Mouse (Mus musculus): ENCODE data around the gene Cfap73.

Gene Cfap73

DNA sequence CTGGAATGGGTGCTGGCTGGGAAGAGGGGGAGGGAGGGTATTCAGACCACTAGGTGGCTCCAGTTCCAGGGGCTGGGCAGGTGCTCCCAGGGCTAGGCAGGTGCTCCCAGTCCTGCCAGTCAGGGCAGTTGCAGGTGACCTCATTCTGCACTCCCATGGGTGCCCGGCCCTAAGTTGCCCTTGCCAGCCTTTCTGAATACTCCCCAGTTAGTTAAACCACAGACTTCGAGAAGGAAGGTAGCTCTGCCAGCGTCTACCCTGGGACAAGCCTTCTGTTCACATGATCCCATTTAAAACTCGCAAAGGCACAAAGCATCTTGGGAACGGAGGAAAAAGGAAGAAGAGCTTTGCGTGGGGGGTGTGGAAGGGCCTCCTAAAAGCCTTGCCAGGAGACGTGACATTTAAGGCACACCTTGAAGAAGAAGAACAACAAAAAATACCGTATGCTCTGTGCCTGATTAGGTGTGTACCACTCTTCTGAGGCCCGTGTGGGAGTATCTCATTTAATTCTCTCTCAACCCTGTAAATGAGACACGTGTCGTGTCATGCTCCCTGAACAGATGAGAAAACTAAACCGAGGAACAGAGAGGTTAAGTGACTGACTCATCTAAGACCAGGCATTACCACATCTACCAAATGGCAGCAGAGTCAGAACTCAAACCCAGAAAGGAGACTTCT is 13.9 kb upstream of the Cfap73 start:
- peak; percentile 29 to 48 for DNase-seq (ENCODE audit: low spot score in 2 of 2)

DNA sequence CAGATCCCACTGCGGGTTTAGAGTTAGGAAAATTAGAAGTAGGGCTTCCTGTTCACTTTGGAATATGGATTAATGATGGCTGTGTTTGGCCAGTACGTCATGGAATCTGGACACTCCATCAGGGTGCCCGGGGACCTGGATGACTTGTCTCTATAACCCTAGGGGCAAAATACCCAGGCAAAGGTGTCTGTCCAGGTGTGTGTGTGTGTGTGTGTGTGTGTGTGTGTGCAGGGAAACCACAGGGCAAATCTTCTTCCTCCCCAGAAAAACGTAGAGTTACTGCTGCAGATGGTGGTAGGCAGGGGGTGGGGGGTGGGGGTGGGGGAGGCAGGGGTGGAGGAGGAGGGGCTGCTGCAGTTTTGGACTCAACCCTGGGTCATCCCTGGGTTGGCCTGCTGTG is 13.3 kb upstream of the Cfap73 start:
- no peak for DNase-seq (ENCODE audit: low spot score in 2 of 2)

DNA sequence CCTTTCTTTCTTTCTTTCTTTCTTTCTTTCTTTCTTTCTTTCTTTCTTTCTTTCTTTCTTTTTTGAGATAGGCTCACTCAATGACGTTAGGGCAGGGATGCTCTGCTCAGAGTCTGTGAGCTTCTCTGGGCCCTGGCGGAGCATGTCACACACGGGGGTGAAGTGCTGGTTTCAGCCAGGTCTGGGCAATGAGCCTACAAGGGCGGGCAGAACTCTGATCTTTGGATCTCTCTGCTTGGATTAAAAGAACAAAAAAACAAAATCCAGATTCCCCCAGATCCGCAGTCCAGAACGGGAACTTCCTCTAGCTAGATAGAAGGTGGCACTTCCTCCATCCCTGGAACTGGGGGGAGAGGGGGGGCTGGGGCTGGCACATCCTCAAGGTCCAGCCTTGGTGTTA is 11.8 kb upstream of the Cfap73 start:
- DNase-seq (ENCODE audit: low spot score in 2 of 2), result no peak

DNA sequence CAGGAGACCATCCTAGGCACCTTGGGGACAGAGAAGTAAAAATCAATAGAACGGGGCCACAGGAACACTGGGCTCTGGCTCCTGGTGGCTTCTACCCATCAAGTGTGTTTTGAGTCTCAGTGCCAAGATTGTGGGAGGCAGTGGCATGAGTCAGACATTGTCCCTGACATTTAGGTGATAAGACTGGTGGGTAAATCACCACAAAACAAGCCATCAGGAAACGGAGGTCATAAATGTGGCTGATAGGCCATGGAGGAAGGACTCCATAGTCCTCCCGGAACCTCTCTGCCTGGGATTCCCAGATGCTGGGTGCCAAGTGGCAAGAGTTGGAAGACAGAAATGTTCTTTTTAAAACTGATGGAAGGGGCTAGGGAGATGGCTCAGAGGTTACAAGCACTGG is 10.2 kb upstream of the Cfap73 start:
- no peak for DNase-seq (ENCODE audit: low spot score in 2 of 2)

DNA sequence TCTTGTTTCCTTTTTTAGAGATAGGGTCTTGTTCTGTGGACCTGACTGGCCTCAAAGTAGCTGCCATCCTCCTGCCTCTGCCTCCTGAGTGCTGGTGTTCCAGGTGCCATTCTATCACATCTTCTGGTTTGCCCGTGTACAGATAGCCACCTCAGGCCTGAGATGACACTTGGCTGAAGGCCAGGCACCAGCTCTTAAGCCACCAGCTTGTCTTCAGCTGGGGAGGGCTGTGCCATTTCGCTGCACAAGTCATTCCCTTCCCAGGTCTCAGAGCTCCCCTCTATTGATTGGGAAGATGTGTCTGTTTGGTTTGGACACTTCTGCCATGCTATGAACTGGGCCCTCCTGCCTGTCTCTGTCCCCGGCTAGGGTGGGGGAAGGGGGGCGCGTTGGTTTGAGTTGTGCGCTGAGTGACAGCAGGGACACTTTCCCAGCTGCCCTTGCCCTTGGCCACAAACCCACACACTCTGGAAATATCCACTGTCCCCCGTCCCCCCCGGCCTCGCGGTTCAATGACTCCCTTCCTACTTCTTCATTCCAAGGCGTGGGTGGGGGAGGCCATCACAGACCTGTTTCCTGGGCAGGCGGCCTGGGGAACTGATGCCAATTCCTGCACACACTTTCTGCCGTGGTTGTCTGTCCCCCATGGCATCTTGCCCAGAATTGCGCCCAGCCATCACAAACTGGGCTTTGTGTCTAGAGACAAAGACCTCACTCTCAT is 9.5 kb upstream of the Cfap73 start:
- DNase-seq (ENCODE audit: low spot score in 2 of 2), result no peak

DNA sequence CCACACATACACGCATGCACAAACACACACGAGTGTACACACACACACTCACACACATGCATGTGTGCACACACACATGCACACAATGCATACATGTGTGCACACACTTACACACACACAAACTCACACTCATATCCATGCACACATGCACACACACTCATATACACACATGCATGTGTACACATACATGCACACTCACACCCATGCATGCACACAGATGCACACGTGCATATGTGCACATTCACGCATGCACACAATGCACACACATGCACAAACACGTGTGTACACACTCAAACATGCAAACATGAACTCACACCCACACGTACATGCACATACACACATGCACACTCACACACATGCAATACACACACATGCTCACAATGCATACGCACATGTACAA is 6.1 kb upstream of the Cfap73 start:
- DNase-seq (ENCODE audit: low spot score in 2 of 2), result no peak

DNA sequence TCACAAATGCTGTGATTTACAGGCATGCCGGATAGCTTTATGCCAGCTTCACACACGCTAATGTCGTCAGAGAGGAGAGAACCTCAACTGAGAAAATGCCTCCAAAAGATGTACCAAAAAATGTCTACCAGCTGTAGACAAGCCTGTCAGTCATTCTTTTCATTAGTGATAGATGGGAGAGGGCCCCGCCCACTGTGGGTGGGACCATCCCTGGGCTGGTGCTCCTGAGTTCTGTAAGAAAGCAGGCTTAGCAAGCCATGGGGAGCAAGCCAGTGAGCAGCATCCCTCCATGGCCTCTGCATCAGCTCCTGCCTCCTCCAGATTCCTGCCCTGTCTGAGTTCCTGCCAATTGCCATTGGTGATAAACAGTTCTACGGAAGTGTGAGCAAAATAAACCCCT is 1.6 kb upstream of the Cfap73 start:
- no peak for DNase-seq (ENCODE audit: low spot score in 2 of 2)

DNA sequence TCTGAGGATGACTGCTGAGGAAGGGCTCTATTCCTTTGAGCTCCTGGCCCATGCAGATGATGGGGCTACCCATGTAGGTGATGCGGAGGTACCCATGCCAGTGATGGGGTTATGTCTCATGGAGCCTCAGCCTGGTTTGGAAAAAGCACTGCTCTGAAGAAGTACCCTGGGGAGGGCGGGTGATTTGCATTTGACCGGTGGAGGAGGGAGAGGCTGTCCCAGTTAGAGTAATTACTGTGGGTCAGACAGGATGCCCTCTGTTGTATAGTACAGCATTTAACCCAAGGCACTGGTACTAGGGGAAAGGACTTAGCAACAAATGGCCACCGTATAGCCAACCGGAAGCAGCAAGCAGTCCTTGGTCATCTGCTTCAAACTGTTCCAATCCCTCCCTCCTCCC is 825 bp upstream of the Cfap73 start:
- DNase-seq (ENCODE audit: low spot score in 2 of 2), result no peak

DNA sequence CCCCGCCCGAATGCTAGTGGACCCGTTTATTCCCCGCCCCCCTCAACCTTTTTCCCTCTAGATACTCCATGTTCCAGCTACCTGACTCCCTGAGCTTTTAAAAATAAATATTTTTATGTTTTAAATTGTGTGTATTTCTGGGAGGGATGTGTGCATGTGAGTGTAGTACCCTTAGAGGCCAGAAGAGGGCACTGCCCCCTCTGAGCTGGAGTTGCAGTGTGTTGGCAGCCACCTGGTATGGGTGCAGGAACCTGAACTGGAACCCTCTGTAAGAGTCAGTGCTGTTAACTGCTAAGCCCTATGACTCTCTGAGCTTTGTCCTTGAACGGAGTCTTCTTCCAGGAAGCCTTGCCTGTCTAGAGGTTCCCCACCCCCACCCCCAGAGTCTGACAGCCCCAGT is 2.1 kb downstream of the Cfap73 start:
- DNase-seq (ENCODE audit: low spot score in 2 of 2), result no peak

DNA sequence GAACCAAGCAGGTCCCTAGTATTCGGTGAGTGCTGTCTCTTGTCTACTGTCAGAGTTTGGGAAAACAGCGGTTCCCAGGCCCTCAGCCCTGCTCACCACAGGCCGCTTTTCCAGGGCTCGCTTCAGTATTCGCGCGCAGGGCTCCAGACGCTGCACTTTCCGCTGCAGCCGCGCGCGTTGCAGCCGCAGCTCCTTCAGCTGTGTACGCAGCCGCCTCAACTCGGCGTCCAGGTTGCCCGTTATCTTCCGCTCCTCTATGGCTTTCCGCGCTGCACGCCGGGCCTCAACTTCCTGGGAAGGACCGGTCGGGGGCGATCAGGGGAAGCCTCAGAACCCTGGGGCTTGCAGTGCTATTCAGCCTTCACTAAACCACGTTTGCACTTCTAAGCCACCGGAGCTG is 2.9 kb downstream of the Cfap73 start:
- DNase-seq (ENCODE audit: low spot score in 2 of 2), result no peak

DNA sequence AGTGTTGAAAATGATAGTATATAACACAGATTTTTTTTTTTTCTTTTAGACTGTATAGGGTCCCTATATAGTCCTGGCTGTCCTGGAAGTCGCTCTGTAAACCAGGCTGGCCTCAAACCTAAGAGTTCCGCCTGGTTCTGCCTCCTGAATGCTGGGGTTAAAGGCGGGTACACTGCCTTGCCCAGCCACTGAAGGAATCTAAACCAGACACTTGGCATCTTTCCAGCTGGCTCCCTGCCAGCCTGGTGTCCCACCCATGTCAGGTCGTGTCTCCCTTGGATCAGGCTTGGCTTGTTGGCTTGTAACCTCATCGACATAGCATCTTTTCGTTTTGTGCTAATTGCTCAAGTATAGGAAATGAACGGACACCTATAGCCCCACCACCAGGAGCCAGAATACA is 5.4 kb downstream of the Cfap73 start:
- no peak for DNase-seq (ENCODE audit: low spot score in 2 of 2)

DNA sequence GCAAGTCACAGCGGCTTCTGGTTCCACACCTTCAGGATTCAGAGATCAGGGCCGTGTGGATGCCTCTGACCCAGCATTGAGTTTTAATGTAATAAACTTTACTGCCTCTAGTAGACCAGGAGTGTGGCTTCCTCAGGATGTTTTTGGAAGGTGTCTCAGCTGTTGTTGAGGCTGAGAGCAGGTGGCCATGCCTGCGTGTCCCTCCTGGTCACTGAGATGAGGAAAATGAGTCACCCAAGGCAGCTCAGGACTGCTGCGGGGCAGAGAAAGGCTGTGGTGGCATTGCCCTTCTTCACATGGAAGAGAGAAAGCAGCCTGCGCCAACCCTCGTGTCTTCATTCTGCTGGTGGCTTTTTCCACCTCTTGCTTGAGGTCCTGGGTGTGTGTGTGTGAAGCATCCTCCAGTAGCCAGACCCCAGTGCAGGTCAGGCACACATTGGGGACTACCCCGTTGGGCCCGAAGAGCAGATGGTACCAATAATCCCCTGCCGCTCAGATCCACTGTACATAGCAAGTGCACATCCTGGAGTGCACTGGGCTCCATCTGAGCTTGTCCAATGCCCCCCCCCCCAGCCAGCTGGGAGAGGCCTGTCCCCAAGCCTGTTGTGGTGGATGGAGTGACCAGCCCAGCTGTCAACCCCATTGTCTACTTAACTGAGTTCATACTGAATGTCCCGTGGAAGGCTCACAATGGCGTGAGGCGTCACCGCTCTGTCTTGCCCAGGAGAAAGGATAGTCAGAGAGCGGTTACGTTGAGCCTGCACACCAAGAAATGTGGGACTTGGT is 6.3 kb downstream of the Cfap73 start:
- DNase-seq (ENCODE audit: low spot score in 2 of 2), result no peak

DNA sequence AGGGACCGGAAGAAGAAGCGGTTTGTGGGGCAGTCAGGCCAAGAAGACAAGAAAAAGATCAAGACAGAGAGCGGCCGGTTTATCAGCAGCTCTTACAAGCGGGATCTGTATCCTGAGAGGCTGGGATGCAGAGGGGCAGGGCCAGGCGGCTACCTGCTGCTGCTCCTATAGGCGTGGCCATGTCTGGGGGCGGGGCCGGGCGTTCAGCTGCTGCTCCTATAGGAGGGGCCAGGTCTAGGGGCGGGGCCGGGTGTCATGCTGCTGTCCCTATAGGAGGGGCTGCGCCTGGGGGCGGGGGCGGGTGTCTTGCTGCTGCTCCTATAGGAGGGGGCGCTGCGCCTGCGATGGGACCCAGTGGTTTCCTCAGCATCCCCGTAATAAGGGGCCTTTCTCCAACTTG is 7.6 kb downstream of the Cfap73 start:
- no peak for DNase-seq (ENCODE audit: low spot score in 2 of 2)

DNA sequence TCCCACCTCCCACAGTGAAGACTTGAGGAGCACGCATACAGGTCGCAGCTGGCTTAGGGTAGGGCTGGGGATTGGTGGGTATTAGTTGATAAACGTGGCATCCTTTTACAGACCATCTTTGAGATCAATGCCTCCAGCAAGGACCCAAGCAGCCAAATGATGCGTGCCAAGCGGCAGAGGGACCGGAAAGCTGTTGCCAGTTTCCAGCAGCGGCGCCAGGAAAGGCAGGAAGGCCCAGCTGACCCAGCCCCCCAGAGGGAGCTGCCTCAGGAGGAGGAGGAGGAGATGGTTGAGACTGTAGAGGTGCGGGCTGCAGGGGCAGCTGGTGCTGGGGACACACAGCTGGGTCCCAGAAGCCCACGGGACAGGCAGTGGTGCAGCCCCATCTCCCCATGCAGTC is 9.6 kb downstream of the Cfap73 start:
- no peak for DNase-seq (ENCODE audit: low spot score in 2 of 2)

DNA sequence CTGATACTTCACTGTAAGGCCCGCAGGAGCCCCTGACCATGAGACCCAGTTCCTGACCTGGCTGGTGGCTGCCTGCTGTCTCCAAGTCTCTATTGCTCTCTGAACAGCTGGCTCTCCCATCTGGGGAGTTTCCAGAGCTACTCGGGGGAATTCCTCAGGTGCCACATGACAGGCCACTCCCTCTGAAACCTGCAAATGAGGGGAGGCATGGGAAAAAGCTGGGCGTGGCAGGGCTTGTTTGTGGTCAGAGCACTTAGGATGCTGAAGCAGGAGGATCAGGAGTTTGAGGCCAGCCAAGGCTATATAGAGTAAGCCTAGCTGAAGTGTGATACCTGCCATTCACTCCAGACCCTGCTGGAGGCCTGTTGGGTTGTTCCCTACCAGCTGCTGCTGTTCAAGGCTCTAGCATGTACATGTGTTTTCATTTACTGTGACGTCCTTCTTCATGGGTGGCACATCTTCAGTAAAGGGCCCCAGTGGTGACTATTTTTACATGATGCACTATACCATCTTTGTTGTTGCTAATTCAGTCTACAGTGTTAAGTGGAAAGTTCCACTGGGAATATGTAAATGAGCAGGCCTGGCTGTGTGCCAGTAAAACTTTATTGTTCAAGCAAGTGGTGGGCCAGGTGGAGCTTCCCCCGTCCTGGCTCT is 11.7 kb downstream of the Cfap73 start:
- no peak for DNase-seq (ENCODE audit: low spot score in 2 of 2)

DNA sequence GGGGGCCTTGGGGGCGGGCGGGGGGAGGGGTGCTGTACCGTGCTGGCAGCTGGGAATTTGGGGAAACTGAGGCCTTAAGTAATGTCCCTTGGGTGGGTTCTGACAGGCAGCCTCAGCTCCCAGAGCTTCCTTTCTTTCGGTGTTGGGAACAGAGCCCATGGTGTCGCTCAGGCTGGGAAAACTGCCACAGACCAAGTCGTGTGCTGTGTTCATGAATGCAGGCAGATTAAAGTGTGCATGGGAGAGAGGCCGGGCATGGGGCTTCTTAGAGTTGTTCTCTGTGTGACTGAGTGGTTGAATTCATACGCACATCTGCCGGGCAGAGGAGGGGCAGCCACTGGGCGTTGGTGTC is 12.2 kb downstream of the Cfap73 start:
- peak in 1 of 2 experiments; percentile 40 for DNase-seq (ENCODE audit: low spot score in 2 of 2)

DNA sequence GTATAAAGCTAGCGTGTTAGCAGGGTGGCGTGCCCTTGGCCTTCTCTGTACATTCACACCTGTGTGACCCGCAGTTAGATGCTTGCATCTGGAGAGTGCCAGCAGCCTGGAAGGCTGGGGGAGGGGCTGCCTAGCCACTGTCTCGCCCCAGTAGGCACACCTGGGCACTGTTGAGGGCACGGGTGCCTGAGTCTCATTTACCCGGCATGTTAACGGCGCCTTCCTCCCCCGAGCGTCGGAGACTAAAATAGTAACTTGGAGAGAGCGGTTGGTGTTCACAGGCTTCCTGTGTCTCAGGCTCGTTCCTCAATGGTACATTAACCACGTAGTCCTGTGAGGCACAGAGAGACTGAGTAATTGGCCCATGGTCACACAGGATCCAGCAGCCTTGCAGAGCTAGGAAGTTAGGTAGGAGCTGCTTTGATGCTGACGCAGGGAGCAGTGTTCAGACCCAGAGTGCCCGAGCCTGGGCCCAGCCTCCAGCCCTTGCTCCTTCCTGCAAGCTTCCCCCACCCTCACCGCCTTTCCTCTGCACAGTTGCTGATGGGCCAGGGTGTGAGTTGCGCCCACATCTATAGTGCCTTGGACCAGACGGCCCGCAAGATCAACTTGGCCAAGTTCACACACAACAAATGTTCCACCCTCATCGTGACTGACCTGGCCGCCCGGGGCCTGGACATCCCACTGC is 12.8 kb downstream of the Cfap73 start:
- DNase-seq (ENCODE audit: low spot score in 2 of 2), result peak in 1 of 2 experiments; percentile 27

DNA sequence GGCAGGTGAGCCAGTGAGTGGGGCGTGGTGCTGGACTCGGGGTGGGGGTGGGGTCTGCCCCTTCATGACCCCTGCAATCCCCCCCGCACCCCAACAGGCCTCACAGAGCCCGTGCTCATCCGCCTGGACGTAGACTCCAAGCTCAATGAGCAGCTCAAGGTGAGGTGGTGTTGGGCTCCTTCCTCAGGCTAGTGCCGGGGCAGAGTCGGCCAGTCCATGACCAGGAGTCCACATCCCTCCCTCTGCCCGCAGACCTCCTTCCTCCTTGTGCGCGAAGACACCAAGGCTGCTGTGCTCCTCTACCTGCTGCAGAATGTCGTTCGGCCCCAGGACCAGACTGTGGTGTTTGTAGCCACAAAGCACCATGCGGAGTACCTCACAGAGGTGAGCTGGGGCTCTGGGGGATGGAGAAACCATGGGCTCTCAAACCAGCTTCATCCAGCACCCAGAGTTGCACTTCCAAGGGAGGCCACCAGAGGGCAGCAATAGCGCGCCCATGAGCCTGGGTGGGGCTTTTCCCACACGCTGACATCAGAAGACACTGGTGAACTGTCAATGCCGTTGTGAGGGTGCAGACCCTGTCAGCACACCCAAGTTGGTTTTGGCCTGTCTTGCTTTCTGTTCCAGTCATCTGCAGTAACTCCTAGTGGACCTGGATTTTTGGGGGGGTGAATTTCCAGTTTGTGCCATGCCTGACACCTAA is 13.5 kb downstream of the Cfap73 start:
- DNase-seq (ENCODE audit: low spot score in 2 of 2), result peak; percentile 88 to 91

DNA sequence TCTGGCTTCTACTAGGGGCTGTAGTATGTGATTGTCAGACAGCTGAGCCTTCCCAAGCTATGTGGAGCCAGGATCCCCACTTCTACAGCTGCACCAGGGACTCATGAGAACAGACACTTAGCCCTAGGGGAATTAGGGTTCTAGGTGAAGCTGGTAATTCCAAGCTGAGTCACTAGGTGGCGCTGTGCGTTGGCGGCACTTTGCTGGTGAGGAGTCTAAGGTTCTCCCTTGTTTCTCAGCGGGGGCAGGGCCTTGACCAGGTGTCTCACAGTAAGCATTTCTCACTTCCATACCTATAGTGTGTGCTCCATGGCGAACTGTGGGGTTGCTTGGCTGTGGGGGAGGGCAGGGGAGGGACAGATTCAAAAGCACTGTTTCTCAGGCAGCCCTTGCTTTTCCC is 14.8 kb downstream of the Cfap73 start:
- DNase-seq (ENCODE audit: low spot score in 2 of 2), result peak; percentile 64 to 75

DNA sequence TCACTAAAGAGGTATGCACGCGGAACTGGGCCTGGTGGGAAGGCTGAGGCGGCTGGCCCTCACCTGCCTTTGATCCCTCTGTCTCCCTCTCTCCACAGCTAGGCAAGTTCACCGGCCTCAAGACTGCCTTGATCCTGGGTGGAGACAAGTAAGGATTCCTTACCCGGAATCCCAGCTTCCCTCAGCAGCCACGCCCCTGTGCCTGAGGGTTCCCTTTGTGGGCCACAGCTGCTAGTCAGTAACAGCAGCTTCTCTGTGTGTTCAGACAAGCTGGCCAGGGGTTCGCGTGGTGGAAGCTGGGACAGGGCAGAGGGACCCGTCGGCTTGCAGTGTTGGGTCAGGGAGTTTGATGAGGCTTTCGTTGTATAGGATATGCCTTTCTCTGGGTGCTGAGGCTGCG is 15.3 kb downstream of the Cfap73 start:
- no peak for DNase-seq (ENCODE audit: low spot score in 2 of 2)

DNA sequence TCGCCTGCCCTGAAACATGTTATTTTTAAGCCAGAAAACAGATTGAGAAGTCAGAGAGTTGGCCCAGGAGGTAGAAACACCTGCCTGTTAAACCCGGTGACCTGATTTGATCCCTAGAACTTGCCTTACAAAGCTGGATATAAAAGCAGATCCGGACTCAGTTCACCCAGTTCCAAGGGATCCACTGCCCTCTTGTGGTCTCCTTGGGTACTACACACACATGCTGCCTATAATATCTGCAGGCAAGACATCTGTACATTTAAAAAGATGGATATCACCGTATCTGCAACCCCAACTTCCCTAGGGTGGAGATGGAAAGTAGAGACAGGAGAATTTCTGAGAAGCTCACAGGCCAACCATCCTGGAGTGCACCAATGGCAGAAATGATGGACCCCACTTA is 18.1 kb downstream of the Cfap73 start:
- no peak for DNase-seq (ENCODE audit: low spot score in 2 of 2)

Measured in right cerebral cortex, adult 2 months (tissue).